In genomic region chr16:94387690-94388089, GRCm38 (mm10) we compare ENCODE assay signal across 18 mouse cellular contexts. TPM values are rescaled to one million over a fixed set of nuclear protein-coding genes. Genes with fewer than 3 reads are reported as not detected.
"Had no signal": no experiment of that assay in that cellular context is flagged by ENCODE, and none has a peak within 500 bp of the region (broad histone marks: within the 10 kb centered on the region; RNA-seq: fewer than 3 reads in every experiment).

No protein-coding gene starts in this region.

- H3K27ac ChIP-seq: left cerebral cortex, adult 2 months; liver, embryonic 13.5 days; macrophage; midbrain, embryonic 12.5 days; midbrain, embryonic 15.5 days; neural tube, embryonic 12.5 days; neural tube, embryonic 15.5 days; stomach, postnatal 0 days had no signal

- ATAC-seq: lung, postnatal 0 days; midbrain, embryonic 15.5 days had no signal

- H3K27me3 ChIP-seq: liver, embryonic 13.5 days; midbrain, embryonic 12.5 days; midbrain, embryonic 15.5 days; neural tube, embryonic 12.5 days; neural tube, embryonic 15.5 days had no signal

- H3K4me2 ChIP-seq: liver, embryonic 13.5 days; lung, embryonic 14.5 days; midbrain, embryonic 12.5 days; midbrain, embryonic 15.5 days; neural tube, embryonic 12.5 days; neural tube, embryonic 15.5 days had no signal

- H3K4me1 ChIP-seq: liver, embryonic 13.5 days; neural tube, embryonic 12.5 days had no signal

- H3K36me3 ChIP-seq: midbrain, embryonic 15.5 days; neural tube, embryonic 12.5 days; neural tube, embryonic 15.5 days had no signal

- DNase-seq: kidney, postnatal 10 days; layer of hippocampus, postnatal 36 days; liver, embryonic 13.5 days; lung, embryonic 14.5 days; right cerebral cortex, adult 18-20 months; right cerebral cortex, postnatal 14 days; right cerebral cortex, postnatal 4 days; thymus, adult 2 months; thymus, postnatal 14 days; thymus, postnatal 4 days had no signal

- H3K9me3 ChIP-seq: liver, embryonic 13.5 days; midbrain, embryonic 12.5 days; midbrain, embryonic 15.5 days; neural tube, embryonic 12.5 days; neural tube, embryonic 15.5 days had no signal

- H3K9ac ChIP-seq: liver, embryonic 13.5 days; lung, embryonic 14.5 days; midbrain, embryonic 12.5 days; midbrain, embryonic 15.5 days; neural tube, embryonic 12.5 days; neural tube, embryonic 15.5 days had no signal

- H3K4me3 ChIP-seq: left cerebral cortex, adult 2 months; liver, embryonic 13.5 days; midbrain, embryonic 12.5 days; midbrain, embryonic 15.5 days; neural tube, embryonic 12.5 days; neural tube, embryonic 15.5 days had no signal

RNA-seq across cellular contexts. Expression of gene Ripply3, which starts 59.5 kb away (rescaled TPM):
- polyA plus RNA-seq: macrophage had no signal
